Mouse (Mus musculus) spleen, postnatal 10 days (tissue): ENCODE results near the gene Cnnm2.
A peak's percentile ranks its signal among the peaks of the same experiment; 100 is the strongest.

Experiments
- DNase-seq, 2 experiments: peaks; one replicate each; pipeline ENCODE4 v3.0.0; 2021 to 2022; ENCODE audit warnings: low spot score in 2 of 2

Cnnm2 gene

GRCm38 (mm10) chr19:46886826-46887225 is 125.4 kb downstream of the Cnnm2 start:
- DNase-seq, result no peak

GRCm38 (mm10) chr19:46887811-46888527 is 126.6 kb downstream of the Cnnm2 start:
- peak in 1 of 2 experiments; percentile 15 for DNase-seq

- DNase-seq, result no peak
These were observed 128.3 kb downstream of the Cnnm2 start for GRCm38 (mm10) chr19:46889666-46890065.

- DNase-seq, result no peak
These were observed 129.3 kb downstream of the Cnnm2 start for GRCm38 (mm10) chr19:46890657-46891056.

- no peak for DNase-seq
These were observed 131.5 kb downstream of the Cnnm2 start for GRCm38 (mm10) chr19:46892856-46893255.

- no peak for DNase-seq
These were observed 132.1 kb downstream of the Cnnm2 start for GRCm38 (mm10) chr19:46893484-46893883.

- no peak for DNase-seq
These were observed 135.7 kb downstream of the Cnnm2 start for GRCm38 (mm10) chr19:46897135-46897534.

GRCm38 (mm10) chr19:46898222-46898621 is 136.8 kb downstream of the Cnnm2 start:
- no peak for DNase-seq

GRCm38 (mm10) chr19:46899306-46899705 is 137.9 kb downstream of the Cnnm2 start:
- no peak for DNase-seq

GRCm38 (mm10) chr19:46899871-46900270 is 138.5 kb downstream of the Cnnm2 start:
- no peak for DNase-seq

GRCm38 (mm10) chr19:46900786-46901185 is 139.4 kb downstream of the Cnnm2 start:
- DNase-seq, result no peak

GRCm38 (mm10) chr19:46901323-46901722 is 139.9 kb downstream of the Cnnm2 start:
- no peak for DNase-seq

- DNase-seq, result no peak
These were observed 142.0 kb downstream of the Cnnm2 start for GRCm38 (mm10) chr19:46903379-46903778.

GRCm38 (mm10) chr19:46904907-46905306 is 143.5 kb downstream of the Cnnm2 start:
- DNase-seq, result no peak

- no peak for DNase-seq
These were observed 144.0 kb downstream of the Cnnm2 start for GRCm38 (mm10) chr19:46905383-46905782.

- DNase-seq, result no peak
These were observed 144.6 kb downstream of the Cnnm2 start for GRCm38 (mm10) chr19:46905971-46906370.

GRCm38 (mm10) chr19:46908207-46908606 is 146.8 kb downstream of the Cnnm2 start:
- no peak for DNase-seq

GRCm38 (mm10) chr19:46908977-46909376 is 147.6 kb downstream of the Cnnm2 start:
- DNase-seq, result no peak

GRCm38 (mm10) chr19:46911492-46911891 is 150.1 kb downstream of the Cnnm2 start:
- no peak for DNase-seq

GRCm38 (mm10) chr19:46913626-46914025 is 152.2 kb downstream of the Cnnm2 start:
- no peak for DNase-seq

- no peak for DNase-seq
These were observed 154.1 kb downstream of the Cnnm2 start for GRCm38 (mm10) chr19:46915406-46916080.

GRCm38 (mm10) chr19:46920571-46920970 is 159.2 kb downstream of the Cnnm2 start:
- DNase-seq, result no peak

- no peak for DNase-seq
These were observed 165.0 kb downstream of the Cnnm2 start for GRCm38 (mm10) chr19:46926357-46926756.
